Mouse (Mus musculus) urinary bladder, adult 2 months (tissue): ENCODE measurements around the gene Mypn. TPM values are rescaled to one million over a fixed set of nuclear protein-coding genes. Genes with fewer than 3 reads are reported as not detected.

Experiments
- DNase-seq: peaks from one replicate; pipeline ENCODE4 v3.0.0; 2022; ENCODE audit warnings: low spot score
- polyA plus RNA-seq: library from polyadenylated mRNA; depleted of rRNA; stranded (reverse); fragments of >200 nt; gene quantifications from 2 replicates; pipeline ENCODE4 v1.2.3, GENCODE M21; 2012

Mypn gene
- polyA plus RNA-seq, 1 experiment: 1.8 TPM

- no peak for DNase-seq
Measured at GRCm38 (mm10) chr10:63199008-63199407, 4.7 kb downstream of the Mypn start.

GRCm38 (mm10) chr10:63192736-63193135, 11.0 kb downstream of the Mypn start:
- DNase-seq: no peak

GRCm38 (mm10) chr10:63192276-63192675, 11.5 kb downstream of the Mypn start:
- no peak for DNase-seq

- no peak for DNase-seq
Measured at GRCm38 (mm10) chr10:63184451-63184850, 19.3 kb downstream of the Mypn start.

GRCm38 (mm10) chr10:63182177-63182768, 21.5 kb downstream of the Mypn start:
- DNase-seq: no peak

GRCm38 (mm10) chr10:63181166-63181565, 22.6 kb downstream of the Mypn start:
- no peak for DNase-seq

- DNase-seq: no peak
Measured at GRCm38 (mm10) chr10:63179524-63179923, 24.2 kb downstream of the Mypn start.

GRCm38 (mm10) chr10:63178318-63178717, 25.4 kb downstream of the Mypn start:
- no peak for DNase-seq

- no peak for DNase-seq
Measured at GRCm38 (mm10) chr10:63177286-63178140, 26.2 kb downstream of the Mypn start.

- DNase-seq: no peak
Measured at GRCm38 (mm10) chr10:63176471-63176931, 27.3 kb downstream of the Mypn start.

GRCm38 (mm10) chr10:63172089-63172488, 31.7 kb downstream of the Mypn start:
- DNase-seq: no peak

GRCm38 (mm10) chr10:63169503-63169902, 34.2 kb downstream of the Mypn start:
- no peak for DNase-seq

GRCm38 (mm10) chr10:63168124-63168523, 35.6 kb downstream of the Mypn start:
- no peak for DNase-seq

GRCm38 (mm10) chr10:63167241-63167995, 36.3 kb downstream of the Mypn start:
- DNase-seq: no peak

GRCm38 (mm10) chr10:63165752-63166412, 37.9 kb downstream of the Mypn start:
- DNase-seq: no peak

- DNase-seq: no peak
Measured at GRCm38 (mm10) chr10:63161240-63161639, 42.5 kb downstream of the Mypn start.

- no peak for DNase-seq
Measured at GRCm38 (mm10) chr10:63160671-63161070, 43.1 kb downstream of the Mypn start.

- no peak for DNase-seq
Measured at GRCm38 (mm10) chr10:63158191-63158590, 45.6 kb downstream of the Mypn start.

- no peak for DNase-seq
Measured at GRCm38 (mm10) chr10:63157491-63157890, 46.3 kb downstream of the Mypn start.

- DNase-seq: no peak
Measured at GRCm38 (mm10) chr10:63156919-63157318, 46.8 kb downstream of the Mypn start.

GRCm38 (mm10) chr10:63156351-63156750, 47.4 kb downstream of the Mypn start:
- no peak for DNase-seq
